Mouse (Mus musculus): ENCODE data around the gene Ung. TPM values are rescaled to one million over a fixed set of nuclear protein-coding genes. Genes with fewer than 3 reads are reported as not detected.

Ung gene
- polyA plus RNA-seq, 1 experiment, result 5.7 TPM

- no peak for TF ChIP-seq CTCF (IDR thresholded peaks at IDR 0.05; ENCODE audit: extremely low read depth, insufficient read depth, insufficient read length, insufficient replicate concordance)
- no peak for TF ChIP-seq POLR2A (IDR thresholded peaks at IDR 0.05; ENCODE audit: low read depth, low read length)
- DNase-seq (ENCODE audit: low read depth in 1 of 2, low spot score in 2 of 2), result peak in 1 of 2 experiments; percentile 58
- Histone ChIP-seq H3K27me3 (ENCODE audit: control insufficient read depth, insufficient read depth, low read length) (no peaks in the 10 kb centered on the region), H3K4me1 (ENCODE audit: control insufficient read depth, insufficient read depth, insufficient read length) (peaks cover 5% of the 10 kb centered on the region; the same call in 1 of the 2 replicates), H3K36me3 (ENCODE audit: control insufficient read depth, insufficient read depth, low read length) (no peaks in the 10 kb centered on the region), H3K4me3 (ENCODE audit: extremely low read depth, insufficient read depth, insufficient read length) (peak overlapping the region; percentile 51), H3K27ac (ENCODE audit: insufficient read depth, low read length) (peak overlapping the region; percentile 49)
- 2% methylated on average over 23 of the region's 26 CpGs for WGBS
Measured at GRCm38 (mm10) chr5:114175596-114176171, 45.5 kb downstream of the Ung start.

GRCm38 (mm10) chr5:114176548-114177400 is 46.6 kb downstream of the Ung start:
- TF ChIP-seq POLR2A (IDR thresholded peaks at IDR 0.05; ENCODE audit: low read depth, low read length) (no peak), CTCF (IDR thresholded peaks at IDR 0.05; ENCODE audit: extremely low read depth, insufficient read depth, insufficient read length, insufficient replicate concordance) (no peak)
- Histone ChIP-seq H3K27me3 (ENCODE audit: control insufficient read depth, insufficient read depth, low read length) (no peaks in the 10 kb centered on the region), H3K36me3 (ENCODE audit: control insufficient read depth, insufficient read depth, low read length) (no peaks in the 10 kb centered on the region), H3K4me1 (ENCODE audit: control insufficient read depth, insufficient read depth, insufficient read length) (peaks cover 5% of the 10 kb centered on the region; the same call in 1 of the 2 replicates), H3K27ac (ENCODE audit: insufficient read depth, low read length) (peak overlapping the region; percentile 49), H3K4me3 (ENCODE audit: extremely low read depth, insufficient read depth, insufficient read length) (0 out of 2 replicates have a peak overlapping the region, but pooled peaks have one; percentile 51)
- no peak for DNase-seq (ENCODE audit: low read depth in 1 of 2, low spot score in 2 of 2)
- WGBS, result 62% methylated on average over 8 of the region's 8 CpGs

GRCm38 (mm10) chr5:114177966-114178719 is 48.0 kb downstream of the Ung start:
- Histone ChIP-seq H3K4me1 (ENCODE audit: control insufficient read depth, insufficient read depth, insufficient read length) (peaks cover 5% of the 10 kb centered on the region; the same call in 1 of the 2 replicates), H3K27ac (ENCODE audit: insufficient read depth, low read length) (no peak overlapping the region), H3K4me3 (ENCODE audit: extremely low read depth, insufficient read depth, insufficient read length) (no peak overlapping the region), H3K36me3 (ENCODE audit: control insufficient read depth, insufficient read depth, low read length) (no peaks in the 10 kb centered on the region), H3K27me3 (ENCODE audit: control insufficient read depth, insufficient read depth, low read length) (no peaks in the 10 kb centered on the region)
- WGBS, result 86% methylated on average over 4 of the region's 4 CpGs
- DNase-seq (ENCODE audit: low read depth in 1 of 2, low spot score in 2 of 2), result no peak
- no peak for TF ChIP-seq CTCF (IDR thresholded peaks at IDR 0.05; ENCODE audit: extremely low read depth, insufficient read depth, insufficient read length, insufficient replicate concordance)
- no peak for TF ChIP-seq POLR2A (IDR thresholded peaks at IDR 0.05; ENCODE audit: low read depth, low read length)

- Histone ChIP-seq H3K36me3 (ENCODE audit: control insufficient read depth, insufficient read depth, low read length) (no peaks in the 10 kb centered on the region), H3K27me3 (ENCODE audit: control insufficient read depth, insufficient read depth, low read length) (no peaks in the 10 kb centered on the region), H3K4me3 (ENCODE audit: extremely low read depth, insufficient read depth, insufficient read length) (no peak overlapping the region), H3K27ac (ENCODE audit: insufficient read depth, low read length) (peak overlapping the region; percentile 38; the same call in 1 of the 2 replicates), H3K4me1 (ENCODE audit: control insufficient read depth, insufficient read depth, insufficient read length) (peaks cover 5% of the 10 kb centered on the region; the same call in 1 of the 2 replicates)
- no peak for DNase-seq (ENCODE audit: low read depth in 1 of 2, low spot score in 2 of 2)
- 84% methylated on average over 11 of the region's 11 CpGs for WGBS
- TF ChIP-seq CTCF (IDR thresholded peaks at IDR 0.05; ENCODE audit: extremely low read depth, insufficient read depth, insufficient read length, insufficient replicate concordance) (no peak), POLR2A (IDR thresholded peaks at IDR 0.05; ENCODE audit: low read depth, low read length) (no peak)
Measured at GRCm38 (mm10) chr5:114179541-114179940, 49.4 kb downstream of the Ung start.

GRCm38 (mm10) chr5:114183493-114183892 is 53.3 kb downstream of the Ung start:
- 83% methylated on average over 2 of the region's 2 CpGs for WGBS
- H3K27ac ChIP-seq (ENCODE audit: insufficient read depth, low read length), result no peak overlapping the region
- H3K27me3 ChIP-seq (ENCODE audit: control insufficient read depth, insufficient read depth, low read length), result no peaks in the 10 kb centered on the region
- H3K4me1 ChIP-seq (ENCODE audit: control insufficient read depth, insufficient read depth, insufficient read length), result no peaks in the 10 kb centered on the region
- no peaks in the 10 kb centered on the region for H3K36me3 ChIP-seq (ENCODE audit: control insufficient read depth, insufficient read depth, low read length)
- TF ChIP-seq CTCF (IDR thresholded peaks at IDR 0.05; ENCODE audit: extremely low read depth, insufficient read depth, insufficient read length, insufficient replicate concordance) (no peak), POLR2A (IDR thresholded peaks at IDR 0.05; ENCODE audit: low read depth, low read length) (no peak)
- no peak for DNase-seq (ENCODE audit: low read depth in 1 of 2, low spot score in 2 of 2)
- H3K4me3 ChIP-seq (ENCODE audit: extremely low read depth, insufficient read depth, insufficient read length), result no peak overlapping the region

- Histone ChIP-seq H3K36me3 (ENCODE audit: control insufficient read depth, insufficient read depth, low read length) (no peaks in the 10 kb centered on the region), H3K27ac (ENCODE audit: insufficient read depth, low read length) (no peak overlapping the region), H3K4me1 (ENCODE audit: control insufficient read depth, insufficient read depth, insufficient read length) (no peaks in the 10 kb centered on the region), H3K27me3 (ENCODE audit: control insufficient read depth, insufficient read depth, low read length) (no peaks in the 10 kb centered on the region), H3K4me3 (ENCODE audit: extremely low read depth, insufficient read depth, insufficient read length) (no peak overlapping the region)
- no peak for TF ChIP-seq CTCF (IDR thresholded peaks at IDR 0.05; ENCODE audit: extremely low read depth, insufficient read depth, insufficient read length, insufficient replicate concordance)
- TF ChIP-seq POLR2A (IDR thresholded peaks at IDR 0.05; ENCODE audit: low read depth, low read length), result no peak
- no peak for DNase-seq (ENCODE audit: low read depth in 1 of 2, low spot score in 2 of 2)
- 90% methylated on average over 2 of the region's 2 CpGs for WGBS
Measured at GRCm38 (mm10) chr5:114187108-114187507, 56.9 kb downstream of the Ung start.

Other genes starting within 250 kb of the Ung start
- gene Coro1c, start 221.6 kb upstream of the Ung start, polyA plus RNA-seq (2012; rRNA removed), result 37.9 and 38.3 TPM in 2 replicates
- 16.4 and 18.9 TPM in 2 replicates for gene Ssh1, start 136.5 kb upstream of the Ung start, polyA plus RNA-seq (2012; rRNA removed)
- 0.12 and 0.26 TPM in 2 replicates for gene Dao, start 126.7 kb upstream of the Ung start, polyA plus RNA-seq (2012; rRNA removed)
- gene Usp30, start 64.9 kb upstream of the Ung start, polyA plus RNA-seq (2012; rRNA removed), result 13.3 and 14.0 TPM in 2 replicates
- gene Svop, start 38.8 kb upstream of the Ung start, polyA plus RNA-seq (2012; rRNA removed), result not detected in 2 replicates
- 9.0 and 9.8 TPM in 2 replicates for gene Alkbh2, start 2.2 kb upstream of the Ung start, polyA plus RNA-seq (2012; rRNA removed)
- 9.2 and 9.3 TPM in 2 replicates for gene Acacb, start 16.1 kb downstream of the Ung start, polyA plus RNA-seq (2012; rRNA removed)
- gene Foxn4, start 143.4 kb downstream of the Ung start, polyA plus RNA-seq (2012; rRNA removed), result not detected in 2 replicates
- gene Myo1h, start 158.8 kb downstream of the Ung start, polyA plus RNA-seq (2012; rRNA removed), result 1.2 and 1.7 TPM in 2 replicates

Data from spleen, adult 2 months (tissue).